Mouse (Mus musculus): ENCODE measurements at regions not wholly inside any gene's neighbourhood (a gene's known extent, or its start where the extent isn't known, plus 50 kb on each side); places are given as distances from the start of the nearest gene placed in this dataset.
A peak's percentile ranks its signal among the peaks of the same experiment; 100 is the strongest.

GRCm38 (mm10) chr16:29860306-29860705 is 203.9 kb upstream of the Hes1 start:
- DNase-seq (ENCODE audit: low read depth, low spot score), result no peak

GRCm38 (mm10) chr16:29861056-29861455 is 203.1 kb upstream of the Hes1 start:
- DNase-seq (ENCODE audit: low read depth, low spot score), result no peak

GRCm38 (mm10) chr16:29865075-29865740 is 199.0 kb upstream of the Hes1 start:
- no peak for DNase-seq (ENCODE audit: low read depth, low spot score)

GRCm38 (mm10) chr16:29871395-29871794 is 192.8 kb upstream of the Hes1 start:
- no peak for DNase-seq (ENCODE audit: low read depth, low spot score)

- peak; percentile 29 for DNase-seq (ENCODE audit: low read depth, low spot score)
These were observed 188.0 kb upstream of the Hes1 start for GRCm38 (mm10) chr16:29876196-29876595.

DNA sequence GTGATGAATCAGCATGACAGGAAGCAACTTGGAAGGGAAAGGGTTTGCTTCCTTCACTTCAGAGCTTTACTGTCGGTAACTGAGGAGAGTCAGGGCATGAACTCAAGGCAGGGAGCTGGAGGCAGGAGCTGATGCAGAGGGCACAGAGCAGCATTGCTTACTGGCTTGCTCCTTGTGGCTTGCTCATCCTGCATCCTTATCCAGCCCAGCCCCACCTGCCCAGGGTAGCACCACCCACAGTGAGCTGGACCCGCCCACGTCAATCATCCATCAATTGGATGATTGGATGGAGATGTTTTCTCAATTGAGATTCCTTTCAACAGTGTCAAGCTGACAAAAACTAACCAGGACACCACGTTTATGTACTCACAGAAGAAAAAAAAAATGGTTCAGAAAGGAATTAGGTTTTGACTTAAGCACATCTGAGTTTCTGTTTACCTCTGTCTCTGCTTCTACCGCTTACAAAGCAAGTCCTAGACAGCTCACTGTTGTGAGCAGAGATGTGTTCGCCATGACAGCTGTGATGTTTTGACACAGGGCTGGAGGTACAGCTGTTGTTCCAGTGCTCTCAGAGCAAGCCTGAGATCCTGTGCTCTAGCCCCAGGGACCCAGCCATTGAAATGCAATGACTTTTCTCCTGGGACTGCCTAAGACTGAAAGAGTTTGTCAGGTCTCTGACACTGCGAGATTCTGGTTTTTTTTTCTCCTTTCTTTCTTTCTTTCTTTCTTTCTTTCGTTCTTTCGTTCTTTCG is 186.6 kb upstream of the Hes1 start:
- peak; percentile 62 for DNase-seq (ENCODE audit: low read depth, low spot score)

GRCm38 (mm10) chr16:29879665-29880064 is 184.5 kb upstream of the Hes1 start:
- DNase-seq (ENCODE audit: low read depth, low spot score), result no peak

DNA sequence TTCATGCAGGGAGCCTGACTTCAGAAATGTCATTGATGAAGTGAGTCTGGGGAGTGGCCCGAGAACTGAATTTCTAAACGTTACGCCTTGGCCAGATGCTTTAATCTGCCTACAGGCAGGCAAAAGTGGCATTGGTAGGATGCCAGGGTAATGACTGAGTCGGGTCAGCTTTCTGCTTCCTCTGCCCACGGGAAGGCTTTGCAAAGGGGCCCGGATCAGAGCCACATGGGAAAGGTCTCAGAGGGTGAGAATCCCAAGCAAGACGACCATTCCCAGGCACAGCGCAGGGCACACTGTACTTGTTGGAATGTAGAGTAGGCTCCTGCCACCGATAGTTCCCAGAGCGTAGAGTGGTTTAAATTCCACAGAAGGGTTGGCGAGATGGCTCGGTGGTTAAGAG is 182.7 kb upstream of the Hes1 start:
- DNase-seq (ENCODE audit: low read depth, low spot score), result peak; percentile 60

- peak; percentile 90 for DNase-seq (ENCODE audit: low read depth, low spot score)
These were observed 181.8 kb upstream of the Hes1 start for GRCm38 (mm10) chr16:29882226-29882972.

GRCm38 (mm10) chr16:29883252-29883992 is 180.8 kb upstream of the Hes1 start:
- DNase-seq (ENCODE audit: low read depth, low spot score), result peak; percentile 58

DNA sequence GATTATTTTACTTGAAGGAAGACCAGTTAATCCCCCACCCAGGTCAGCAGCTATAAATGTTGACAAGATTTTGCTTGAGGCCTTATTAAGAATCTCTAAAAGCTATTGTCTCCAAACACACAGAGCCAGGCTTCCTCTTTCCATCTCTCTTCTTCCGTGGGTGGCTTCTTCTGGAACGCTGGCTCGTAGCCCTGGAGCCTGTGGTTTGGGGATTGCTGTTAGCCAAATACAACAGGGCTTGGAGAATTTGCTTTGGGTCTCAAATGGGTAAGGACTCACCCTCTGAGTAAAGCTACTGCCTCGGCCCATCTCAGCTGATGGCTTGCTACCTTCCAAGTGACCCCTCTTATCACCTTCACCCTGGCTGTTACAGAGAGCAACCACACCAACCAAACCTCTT is 179.3 kb upstream of the Hes1 start:
- no peak for DNase-seq (ENCODE audit: low read depth, low spot score)

DNA sequence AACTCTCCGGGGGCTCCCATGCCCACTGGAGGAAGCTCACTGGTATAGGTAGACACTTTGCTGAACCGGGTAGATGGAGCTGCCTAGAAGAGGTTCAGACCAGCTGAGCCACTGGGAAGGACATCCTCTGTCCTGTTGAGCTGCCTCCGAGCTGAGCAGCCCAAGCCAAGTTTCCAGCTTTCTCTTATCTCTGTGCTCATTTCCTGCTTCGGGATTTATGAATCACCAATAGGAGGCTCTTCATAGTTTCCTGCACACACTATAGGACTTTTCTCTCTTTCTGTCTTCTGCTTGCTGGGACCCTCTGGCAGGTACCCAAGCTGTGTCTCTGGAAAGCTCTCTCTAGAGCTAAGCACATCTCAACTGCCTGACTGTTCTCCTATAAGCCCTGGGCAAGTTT is 177.4 kb upstream of the Hes1 start:
- no peak for DNase-seq (ENCODE audit: low read depth, low spot score)

GRCm38 (mm10) chr16:29889346-29889745 is 174.8 kb upstream of the Hes1 start:
- no peak for DNase-seq (ENCODE audit: low read depth, low spot score)

- DNase-seq (ENCODE audit: low read depth, low spot score), result no peak
These were observed 172.7 kb upstream of the Hes1 start for GRCm38 (mm10) chr16:29891472-29891871.

GRCm38 (mm10) chr16:29893871-29894828 is 170.0 kb upstream of the Hes1 start:
- DNase-seq (ENCODE audit: low read depth, low spot score), result no peak

GRCm38 (mm10) chr16:29896393-29896792 is 167.8 kb upstream of the Hes1 start:
- no peak for DNase-seq (ENCODE audit: low read depth, low spot score)

DNA sequence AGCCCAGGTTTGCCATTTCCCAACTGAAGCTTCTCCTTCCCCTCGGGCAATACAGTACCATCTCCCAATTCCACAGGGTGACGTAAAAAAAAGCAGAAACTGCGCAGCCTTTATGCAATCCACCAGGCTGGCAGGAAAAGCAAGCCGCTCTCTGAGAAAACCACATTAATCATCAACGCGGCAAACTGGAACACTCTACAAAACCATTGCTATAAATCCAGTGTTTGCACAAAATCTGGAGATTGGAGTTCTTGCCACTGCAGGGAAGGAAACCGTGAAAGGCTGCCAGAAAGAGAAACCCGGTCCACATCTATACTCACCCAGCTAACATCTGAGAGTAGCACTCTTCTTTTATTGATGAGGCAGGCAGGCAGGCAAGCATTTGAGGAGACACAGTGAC is 160.7 kb upstream of the Hes1 start:
- DNase-seq (ENCODE audit: low read depth, low spot score), result no peak

GRCm38 (mm10) chr16:29904183-29904775 is 159.9 kb upstream of the Hes1 start:
- no peak for DNase-seq (ENCODE audit: low read depth, low spot score)

DNA sequence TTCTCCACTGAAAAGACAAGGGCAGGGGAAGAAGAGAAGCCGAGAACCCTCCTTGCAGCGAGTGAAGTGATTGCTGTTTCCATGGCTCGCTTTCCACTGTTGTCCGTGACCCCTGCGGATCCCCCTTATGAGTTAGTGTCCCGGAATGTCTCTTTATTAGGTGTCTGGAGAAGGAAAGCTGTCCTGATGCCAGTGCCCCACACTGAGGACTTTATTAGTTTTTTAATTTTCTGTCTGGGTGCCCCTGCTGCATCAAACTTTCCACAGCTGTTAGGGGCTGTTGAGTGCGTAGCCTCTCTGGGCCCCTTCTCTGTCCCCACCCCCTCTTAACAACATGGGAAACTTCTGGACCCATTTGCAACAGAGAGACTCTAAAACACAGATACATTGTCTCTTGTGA is 156.9 kb upstream of the Hes1 start:
- DNase-seq (ENCODE audit: low read depth, low spot score), result no peak

- DNase-seq (ENCODE audit: low read depth, low spot score), result peak; percentile 25
These were observed 156.2 kb upstream of the Hes1 start for GRCm38 (mm10) chr16:29908031-29908430.
